ENCODE assay signal across 37 mouse cellular contexts in genomic region chr13:96110767-96111166, GRCm38 (mm10). TPM values are rescaled to one million over a fixed set of nuclear protein-coding genes. Genes with fewer than 3 reads are reported as not detected.
DNase-seq lines count a peak whose midpoint lies in the region; ATAC-seq and TF ChIP-seq lines count a peak whose summit lies in the region.
"Had no signal": no experiment of that assay in that cellular context is flagged by ENCODE, and none has a peak within 500 bp of the region (broad histone marks: within the 10 kb centered on the region; RNA-seq: fewer than 3 reads in every experiment).

No protein-coding gene starts in this region.

- H3K4me2 ChIP-seq in forebrain, embryonic 15.5 days (replicated peaks) = no peak overlapping the region
- H3K4me2 ChIP-seq in forebrain, embryonic 11.5 days (ENCODE audit: low read depth, low read length, severe bottlenecking) = no peak overlapping the region
- H3K4me2 ChIP-seq in hindbrain, embryonic 15.5 days = no peak overlapping the region
- no peak overlapping the region for H3K4me2 ChIP-seq in hindbrain, postnatal 0 days (ENCODE audit: low read depth, low read length)
- H3K4me2 ChIP-seq: heart, embryonic 12.5 days; limb, embryonic 13.5 days; liver, embryonic 11.5 days; lung, embryonic 15.5 days had no signal

- H3K27ac ChIP-seq in forebrain, embryonic 15.5 days (replicated peaks) = no peak overlapping the region
- H3K27ac ChIP-seq in forebrain, embryonic 11.5 days (ENCODE audit: low read depth, low read length) = no peak overlapping the region
- 0 out of 2 replicates have a peak overlapping the region, but pooled peaks have one; percentile 23 for H3K27ac ChIP-seq in hindbrain, embryonic 15.5 days (replicated peaks)
- no peak overlapping the region for H3K27ac ChIP-seq in hindbrain, postnatal 0 days
- H3K27ac ChIP-seq: gastrocnemius, adult 2 months; heart, adult 2 months; limb, embryonic 13.5 days; lung, embryonic 15.5 days; midbrain, embryonic 10.5 days had no signal

- TF ChIP-seq CTCF in hindbrain, postnatal 0 days (IDR thresholded peaks at IDR 0.05; ENCODE audit: low read depth) = no peak

- no peak overlapping the region for H3K9ac ChIP-seq in forebrain, embryonic 15.5 days (replicated peaks)
- no peak overlapping the region for H3K9ac ChIP-seq in forebrain, embryonic 11.5 days (ENCODE audit: low read length)
- H3K9ac ChIP-seq in hindbrain, embryonic 15.5 days = no peak overlapping the region
- H3K9ac ChIP-seq in hindbrain, postnatal 0 days (replicated peaks; ENCODE audit: low read length) = no peak overlapping the region
- H3K9ac ChIP-seq: heart, embryonic 12.5 days; limb, embryonic 13.5 days; lung, embryonic 15.5 days had no signal

- DNase-seq in forebrain, embryonic 11.5 days (ENCODE audit: low spot score) = no peak
- no peak for DNase-seq in hindbrain, postnatal 0 days (ENCODE audit: low spot score)
- DNase-seq in Muller cell, postnatal 12 days (ENCODE audit: inconsistent ontology term) = peak; percentile 25
- DNase-seq in retina, embryonic 14.5 days (ENCODE audit: low spot score) = peak; percentile 56
- DNase-seq: adrenal gland, postnatal 36 days; cerebellum, adult 8-10 months; cerebellum, postnatal 36 days; gastrocnemius, adult 2 months; gastrocnemius, postnatal 36 days; heart, adult 2 months; heart, postnatal 4 days; kidney, adult 18-20 months; kidney, postnatal 4 days; thymus, adult 2 months; thymus, postnatal 36 days had no signal

- H3K36me3 ChIP-seq in forebrain, embryonic 15.5 days = no peaks in the 10 kb centered on the region
- H3K36me3 ChIP-seq in forebrain, embryonic 11.5 days (ENCODE audit: control insufficient read depth, insufficient read depth, low read length) = no peaks in the 10 kb centered on the region
- H3K36me3 ChIP-seq in hindbrain, embryonic 15.5 days = no peaks in the 10 kb centered on the region
- no peaks in the 10 kb centered on the region for H3K36me3 ChIP-seq in hindbrain, postnatal 0 days (ENCODE audit: insufficient read depth, low read length)
- H3K36me3 ChIP-seq: heart, embryonic 12.5 days; limb, embryonic 13.5 days; lung, embryonic 15.5 days; midbrain, embryonic 10.5 days had no signal

- no peaks in the 10 kb centered on the region for H3K9me3 ChIP-seq in forebrain, embryonic 15.5 days
- H3K9me3 ChIP-seq in forebrain, embryonic 11.5 days (ENCODE audit: control insufficient read depth, low read length) = no peaks in the 10 kb centered on the region
- no peaks in the 10 kb centered on the region for H3K9me3 ChIP-seq in hindbrain, embryonic 15.5 days
- no peaks in the 10 kb centered on the region for H3K9me3 ChIP-seq in hindbrain, postnatal 0 days (ENCODE audit: low read length)
- H3K9me3 ChIP-seq: heart, embryonic 12.5 days; limb, embryonic 13.5 days; lung, embryonic 15.5 days; midbrain, embryonic 10.5 days had no signal

- H3K4me1 ChIP-seq in forebrain, embryonic 15.5 days = 0 out of 2 replicates have a peak, but pooled peaks cover 4% of the 10 kb centered on the region
- no peaks in the 10 kb centered on the region for H3K4me1 ChIP-seq in forebrain, embryonic 11.5 days (replicated peaks; ENCODE audit: control insufficient read depth, insufficient read depth, low read length)
- H3K4me1 ChIP-seq in hindbrain, embryonic 15.5 days (replicated peaks) = peaks cover 7% of the 10 kb centered on the region; the same call in 1 of the 2 replicates
- H3K4me1 ChIP-seq in hindbrain, postnatal 0 days (ENCODE audit: insufficient read depth, low read length) = 0 out of 2 replicates have a peak, but pooled peaks cover 4% of the 10 kb centered on the region
- H3K4me1 ChIP-seq: heart, embryonic 12.5 days; limb, embryonic 13.5 days; lung, embryonic 15.5 days; midbrain, embryonic 10.5 days had no signal

- no peaks in the 10 kb centered on the region for H3K27me3 ChIP-seq in forebrain, embryonic 15.5 days
- H3K27me3 ChIP-seq in forebrain, embryonic 11.5 days (ENCODE audit: control insufficient read depth, insufficient read depth, low read length) = no peaks in the 10 kb centered on the region
- no peaks in the 10 kb centered on the region for H3K27me3 ChIP-seq in hindbrain, embryonic 15.5 days
- no peaks in the 10 kb centered on the region for H3K27me3 ChIP-seq in hindbrain, postnatal 0 days (ENCODE audit: insufficient read depth, low read length)
- H3K27me3 ChIP-seq: heart, embryonic 12.5 days; limb, embryonic 13.5 days; lung, embryonic 15.5 days had no signal

- whole genome bisulfite sequencing in forebrain, embryonic 15.5 days = 20% methylated on average over 3 of the region's 3 CpGs
- WGBS in forebrain, embryonic 11.5 days = 69% methylated on average over 3 of the region's 3 CpGs
- WGBS in hindbrain, embryonic 15.5 days = 25% methylated on average over 3 of the region's 3 CpGs
- 45% methylated on average over 3 of the region's 3 CpGs for WGBS in hindbrain, postnatal 0 days

- ATAC-seq in forebrain, embryonic 15.5 days (replicated peaks) = peak; percentile 32; the same call in 1 of the 2 replicates
- ATAC-seq in forebrain, embryonic 11.5 days (replicated peaks; ENCODE audit: low FRiP score) = no peak
- ATAC-seq in hindbrain, embryonic 15.5 days (ENCODE audit: low FRiP score, low read depth) = no peak
- no peak for ATAC-seq in hindbrain, postnatal 0 days
- ATAC-seq in granulocyte monocyte progenitor cell, adult 5-6 weeks (replicated peaks; ENCODE audit: poor library complexity, severe bottlenecking) = no peak

- H3K4me3 ChIP-seq in forebrain, embryonic 15.5 days = no peak overlapping the region
- no peak overlapping the region for H3K4me3 ChIP-seq in forebrain, embryonic 11.5 days (ENCODE audit: low read depth, low read length)
- no peak overlapping the region for H3K4me3 ChIP-seq in hindbrain, embryonic 15.5 days
- no peak overlapping the region for H3K4me3 ChIP-seq in hindbrain, postnatal 0 days (ENCODE audit: low read length)
- H3K4me3 ChIP-seq: gastrocnemius, adult 2 months; heart, adult 2 months; heart, embryonic 12.5 days; limb, embryonic 13.5 days; lung, embryonic 15.5 days; midbrain, embryonic 10.5 days; myocyte had no signal

RNA-seq across cellular contexts. Expression of gene Sv2c, which starts 21.6 kb away (rescaled TPM):
- polyA plus RNA-seq in forebrain, embryonic 15.5 days (2015; fragmentation: Nextera tagmentation; extraction: Ambion mirVana) = 3.0 and 3.3 TPM in 2 replicates
- polyA plus RNA-seq in forebrain, embryonic 11.5 days (2014; fragmentation: Nextera tagmentation; extraction: Ambion mirVana) = 0.86 and 1.2 TPM in 2 replicates
- 30.2 and 31.6 TPM in 2 replicates for polyA plus RNA-seq in hindbrain, embryonic 15.5 days (2015; fragmentation: Nextera tagmentation; extraction: Ambion mirVana)
- 47.3 and 57.2 TPM in 2 replicates for total RNA-seq in hindbrain, postnatal 0 days (2014; rRNA removed)
- polyA plus RNA-seq in hindbrain, postnatal 0 days (2015; fragmentation: Nextera tagmentation; extraction: Ambion mirVana) = 23.7 and 30.4 TPM in 2 replicates
- total RNA-seq in granulocyte monocyte progenitor cell, adult 5-6 weeks (2014; fragmentation: Nextera tagmentation) = not detected in 2 replicates
- under 0.01 TPM in 1 of 2 replicates, not detected in the other for total RNA-seq in granulocyte monocyte progenitor cell, adult 5-6 weeks (2017)
- total RNA-seq: megakaryocyte progenitor cell, adult 5-6 weeks; MEL had no signal
- polyA plus RNA-seq: myocyte had no signal

RNA-seq across cellular contexts. Expression of gene Gm17190, which starts 28.9 kb away (rescaled TPM):
- polyA plus RNA-seq in forebrain, embryonic 15.5 days (2015; fragmentation: Nextera tagmentation; extraction: Ambion mirVana) = not detected in 2 replicates
- polyA plus RNA-seq in forebrain, embryonic 11.5 days (2014; fragmentation: Nextera tagmentation; extraction: Ambion mirVana) = not detected in 2 replicates
- 0.25 and 0.29 TPM in 2 replicates for polyA plus RNA-seq in hindbrain, embryonic 15.5 days (2015; fragmentation: Nextera tagmentation; extraction: Ambion mirVana)
- total RNA-seq in hindbrain, postnatal 0 days (2014; rRNA removed) = not detected in 2 replicates
- 0.16 and 0.26 TPM in 2 replicates for polyA plus RNA-seq in hindbrain, postnatal 0 days (2015; fragmentation: Nextera tagmentation; extraction: Ambion mirVana)
- total RNA-seq in granulocyte monocyte progenitor cell, adult 5-6 weeks (2014; fragmentation: Nextera tagmentation) = not detected in 2 replicates
- total RNA-seq in granulocyte monocyte progenitor cell, adult 5-6 weeks (2017) = not detected in 2 replicates
- total RNA-seq: adrenal gland, adult 18-20 months; adrenal gland, postnatal 36 days; gastrocnemius, adult 2 months; gastrocnemius, postnatal 36 days; heart, adult 2 months; heart, postnatal 4 days; layer of hippocampus, adult 8-10 months; layer of hippocampus, postnatal 25 days; left cerebral cortex, adult 8-10 months; left cerebral cortex, postnatal 36 days; megakaryocyte progenitor cell, adult 5-6 weeks; MEL; midbrain, postnatal 0 days had no signal
- polyA plus RNA-seq: embryonic facial prominence, embryonic 11.5 days; heart, adult 2 months; heart, embryonic 12.5 days; heart, postnatal 0 days; intestine, embryonic 14.5 days; kidney, embryonic 16.5 days; limb, embryonic 13.5 days; liver, embryonic 11.5 days; liver, embryonic 16.5 days; lung, embryonic 15.5 days; midbrain, embryonic 10.5 days; midbrain, postnatal 0 days; myocyte; thymus, adult 2 months had no signal

RNA-seq across cellular contexts. Expression of gene Gm20075, which starts 29.6 kb away (rescaled TPM):
- 24.4 and 27.6 TPM in 2 replicates for polyA plus RNA-seq in forebrain, embryonic 15.5 days (2015; fragmentation: Nextera tagmentation; extraction: Ambion mirVana)
- polyA plus RNA-seq in forebrain, embryonic 11.5 days (2014; fragmentation: Nextera tagmentation; extraction: Ambion mirVana) = 31.5 and 36.7 TPM in 2 replicates
- 24.3 and 25.1 TPM in 2 replicates for polyA plus RNA-seq in hindbrain, embryonic 15.5 days (2015; fragmentation: Nextera tagmentation; extraction: Ambion mirVana)
- total RNA-seq in hindbrain, postnatal 0 days (2014; rRNA removed) = 0.14 and 0.58 TPM in 2 replicates
- 9.1 and 15.1 TPM in 2 replicates for polyA plus RNA-seq in hindbrain, postnatal 0 days (2015; fragmentation: Nextera tagmentation; extraction: Ambion mirVana)
- total RNA-seq in granulocyte monocyte progenitor cell, adult 5-6 weeks (2014; fragmentation: Nextera tagmentation) = 2.9 and 14.3 TPM in 2 replicates
- total RNA-seq in granulocyte monocyte progenitor cell, adult 5-6 weeks (2017) = 7.7 and 9.4 TPM in 2 replicates

Comparison
In these comparisons a context has a peak if more than half of its experiments do, and no peak if none do; other contexts are left out.
1. DNase-seq: peak in Muller cell, postnatal 12 days (single experiment) and retina, embryonic 14.5 days (single experiment); none in forebrain, embryonic 11.5 days (single experiment) and hindbrain, postnatal 0 days (single experiment).